Mouse (Mus musculus): ENCODE data around the gene Ccdc157. TPM values are rescaled to one million over a fixed set of nuclear protein-coding genes. Genes with fewer than 3 reads are reported as not detected.
A peak's percentile ranks its signal among the peaks of the same experiment; 100 is the strongest.

Ccdc157 gene
- polyA plus RNA-seq, 1 experiment from 2014 or later, result 3.6 TPM

DNA sequence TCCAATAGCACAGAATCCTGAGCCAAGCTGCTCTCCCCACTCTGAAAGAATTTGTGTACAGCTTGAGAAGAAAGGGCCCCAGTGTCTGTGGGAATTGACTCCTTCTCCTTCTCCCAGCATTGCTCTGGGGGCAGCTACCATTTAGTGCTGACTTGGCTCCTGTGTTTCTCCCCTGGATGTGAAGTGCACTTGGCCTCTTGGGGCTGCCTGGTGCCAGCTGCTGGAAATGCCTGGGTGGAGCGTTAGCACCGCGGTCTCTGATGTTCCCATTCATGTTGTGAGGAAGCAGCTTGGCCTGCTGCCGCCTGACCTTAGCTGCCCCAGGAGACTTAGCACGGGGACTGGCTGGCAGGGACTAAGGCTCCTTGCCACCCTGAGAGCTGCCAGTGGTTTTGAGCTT is 14.5 kb upstream of the Ccdc157 start:
- Histone ChIP-seq H3K9ac (replicated peaks; ENCODE audit: low read length) (no peak overlapping the region), H3K4me1 (ENCODE audit: control insufficient read depth, insufficient read depth, low read length) (no peaks in the 10 kb centered on the region), H3K9me3 (replicated peaks; ENCODE audit: control insufficient read depth, low read length) (no peaks in the 10 kb centered on the region), H3K27me3 (ENCODE audit: control insufficient read depth, insufficient read depth, low read length) (no peaks in the 10 kb centered on the region), H3K4me3 (ENCODE audit: low read depth, low read length) (no peak overlapping the region), H3K36me3 (replicated peaks; ENCODE audit: control insufficient read depth, insufficient read depth, low read depth, low read length) (peaks cover 57% of the 10 kb centered on the region), H3K4me2 (ENCODE audit: low read depth, low read length) (no peak overlapping the region), H3K27ac (replicated peaks; ENCODE audit: low read depth, low read length) (no peak overlapping the region)
- 91% methylated on average over 5 of the region's 5 CpGs for WGBS
- DNase-seq (ENCODE audit: low spot score) (no peak), ATAC-seq (replicated peaks; ENCODE audit: insufficient number of reproducible peaks, low FRiP score, low TSS enrichment, low read depth) (no peak)

DNA sequence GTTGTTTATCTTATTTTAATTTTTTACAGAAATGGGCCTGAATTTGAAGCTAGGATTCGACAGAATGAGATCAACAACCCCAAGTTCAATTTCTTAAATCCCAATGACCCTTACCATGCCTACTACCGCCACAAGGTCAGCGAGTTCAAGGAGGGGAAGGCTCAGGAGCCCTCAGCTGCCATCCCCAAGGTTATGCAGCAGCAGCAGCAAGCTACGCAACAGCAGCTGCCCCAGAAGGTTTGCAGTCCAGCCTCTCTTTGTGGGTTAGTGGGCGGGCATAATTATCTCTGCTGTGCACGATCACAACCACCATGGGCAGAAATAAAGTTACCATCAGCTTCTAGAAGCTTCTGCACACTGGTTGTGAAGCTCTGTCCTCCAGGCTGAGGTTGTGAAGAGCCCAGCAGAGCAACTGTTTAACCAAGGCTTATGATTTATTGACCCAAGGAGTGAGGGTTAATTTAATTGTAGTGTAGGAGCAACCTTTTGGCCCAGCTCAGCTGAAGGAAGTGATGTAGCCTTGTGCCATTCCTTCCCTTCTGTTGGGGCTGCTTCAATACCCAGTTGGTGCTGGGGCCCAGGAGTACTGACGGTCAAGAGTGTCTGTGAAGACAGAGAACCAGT is 6.5 kb upstream of the Ccdc157 start:
- Histone ChIP-seq H3K4me2 (ENCODE audit: low read depth, low read length) (no peak overlapping the region), H3K4me3 (ENCODE audit: low read depth, low read length) (no peak overlapping the region), H3K9me3 (replicated peaks; ENCODE audit: control insufficient read depth, low read length) (no peaks in the 10 kb centered on the region), H3K36me3 (replicated peaks; ENCODE audit: control insufficient read depth, insufficient read depth, low read depth, low read length) (peaks cover 20% of the 10 kb centered on the region), H3K27ac (replicated peaks; ENCODE audit: low read depth, low read length) (no peak overlapping the region), H3K9ac (replicated peaks; ENCODE audit: low read length) (no peak overlapping the region), H3K27me3 (ENCODE audit: control insufficient read depth, insufficient read depth, low read length) (no peaks in the 10 kb centered on the region), H3K4me1 (ENCODE audit: control insufficient read depth, insufficient read depth, low read length) (no peaks in the 10 kb centered on the region)
- ATAC-seq (replicated peaks; ENCODE audit: insufficient number of reproducible peaks, low FRiP score, low TSS enrichment, low read depth) (no peak), DNase-seq (ENCODE audit: low spot score) (no peak)
- WGBS, result 92% methylated on average over 7 of the region's 7 CpGs

DNA sequence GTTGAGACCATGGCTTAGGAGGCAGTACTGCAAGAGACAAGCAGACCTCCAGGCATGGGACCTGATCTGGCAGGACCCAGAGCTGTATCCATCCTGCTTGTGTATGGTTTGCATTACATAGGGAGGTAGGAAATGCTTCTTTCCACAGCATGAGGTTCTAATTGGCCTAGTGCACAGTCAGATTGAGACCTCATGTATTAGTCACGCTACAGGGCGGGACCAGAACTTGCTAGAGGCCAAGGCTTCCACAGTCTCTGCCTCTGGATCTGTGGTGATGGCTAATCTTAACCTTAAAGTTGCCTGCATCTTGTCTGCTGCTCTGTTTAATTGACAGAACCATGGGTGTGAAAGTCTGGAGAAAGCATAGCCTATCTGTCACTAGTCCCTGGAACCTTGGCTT is 4.6 kb upstream of the Ccdc157 start:
- no peaks in the 10 kb centered on the region for H3K9me3 ChIP-seq (replicated peaks; ENCODE audit: control insufficient read depth, low read length)
- peaks cover 17% of the 10 kb centered on the region for H3K36me3 ChIP-seq (replicated peaks; ENCODE audit: control insufficient read depth, insufficient read depth, low read depth, low read length)
- H3K27me3 ChIP-seq (ENCODE audit: control insufficient read depth, insufficient read depth, low read length), result no peaks in the 10 kb centered on the region
- DNase-seq (ENCODE audit: low spot score) (peak; percentile 53), ATAC-seq (replicated peaks; ENCODE audit: insufficient number of reproducible peaks, low FRiP score, low TSS enrichment, low read depth) (0 out of 2 replicates have a peak, but pooled peaks have one; percentile 18)
- no peak overlapping the region for H3K27ac ChIP-seq (replicated peaks; ENCODE audit: low read depth, low read length)
- WGBS, result 75% methylated on average over 2 of the region's 2 CpGs
- H3K4me2 ChIP-seq (ENCODE audit: low read depth, low read length), result no peak overlapping the region
- no peak overlapping the region for H3K4me3 ChIP-seq (ENCODE audit: low read depth, low read length)
- no peak overlapping the region for H3K9ac ChIP-seq (replicated peaks; ENCODE audit: low read length)
- H3K4me1 ChIP-seq (ENCODE audit: control insufficient read depth, insufficient read depth, low read length), result no peaks in the 10 kb centered on the region

DNA sequence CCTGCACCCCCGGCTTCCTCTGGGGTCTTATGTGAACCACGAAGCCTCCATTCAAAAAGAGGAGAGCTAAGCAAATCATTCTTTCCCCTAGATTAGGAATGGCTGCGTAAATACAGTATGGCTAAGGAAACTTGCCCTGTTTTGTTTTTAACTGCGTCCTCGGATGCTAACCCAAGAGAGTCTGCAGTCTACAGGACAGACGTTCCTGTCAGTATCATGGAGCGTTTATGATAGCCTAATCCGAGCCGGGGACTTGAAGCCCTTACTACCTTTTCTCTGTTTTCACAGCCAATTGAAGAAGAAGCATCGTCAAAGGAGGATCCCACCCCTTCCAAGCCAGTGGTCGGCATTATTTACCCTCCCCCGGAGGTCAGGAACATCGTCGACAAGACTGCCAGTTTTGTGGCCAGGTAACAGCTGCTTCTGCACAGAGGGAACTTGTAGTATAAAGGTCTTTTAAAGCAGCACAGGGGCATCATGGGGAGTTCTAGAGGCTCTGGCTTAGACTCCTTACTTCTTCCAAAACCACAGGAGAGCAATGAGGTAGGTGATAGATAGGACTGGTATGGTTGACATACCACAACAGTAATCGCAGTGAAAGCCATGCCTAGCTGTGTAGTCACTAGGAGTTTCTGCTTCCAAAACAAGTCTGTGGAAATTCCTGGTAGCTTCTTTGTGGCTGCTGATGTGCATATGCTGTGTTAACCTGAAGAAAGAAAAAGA is 826 bp upstream of the Ccdc157 start:
- Histone ChIP-seq H3K36me3 (replicated peaks; ENCODE audit: control insufficient read depth, insufficient read depth, low read depth, low read length) (peaks cover 2% of the 10 kb centered on the region; the same call in 1 of the 2 replicates), H3K27ac (replicated peaks; ENCODE audit: low read depth, low read length) (peak overlapping the region; percentile 77; the same call in 1 of the 2 replicates), H3K4me3 (ENCODE audit: low read depth, low read length) (peak overlapping the region; percentile 94), H3K9ac (replicated peaks; ENCODE audit: low read length) (peak overlapping the region; percentile 90), H3K9me3 (replicated peaks; ENCODE audit: control insufficient read depth, low read length) (no peaks in the 10 kb centered on the region), H3K4me2 (ENCODE audit: low read depth, low read length) (peak overlapping the region; percentile 87), H3K4me1 (ENCODE audit: control insufficient read depth, insufficient read depth, low read length) (no peaks in the 10 kb centered on the region), H3K27me3 (ENCODE audit: control insufficient read depth, insufficient read depth, low read length) (no peaks in the 10 kb centered on the region)
- DNase-seq (ENCODE audit: low spot score) (peak; percentile 6), ATAC-seq (replicated peaks; ENCODE audit: insufficient number of reproducible peaks, low FRiP score, low TSS enrichment, low read depth) (no peak)
- WGBS, result 7% methylated on average over 15 of the region's 15 CpGs

DNA sequence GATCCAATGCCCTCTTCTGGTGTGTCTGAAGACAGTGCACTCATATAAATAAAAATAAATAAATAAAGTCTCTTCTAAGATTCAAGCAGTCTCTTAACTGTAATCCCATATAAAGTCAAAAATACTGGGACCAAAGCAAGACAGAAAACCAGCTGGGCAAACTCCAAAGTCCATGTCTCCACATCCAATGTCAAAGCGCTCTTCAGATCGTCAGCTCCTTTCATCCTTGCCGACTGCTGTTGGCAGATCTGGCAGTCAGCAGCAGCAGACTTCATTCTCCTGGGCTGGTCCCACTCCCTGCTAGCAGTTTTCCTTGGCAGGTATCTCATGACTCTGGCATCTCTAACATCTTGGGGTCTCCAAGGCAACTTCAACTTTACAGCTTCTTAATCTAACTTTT is 1.4 kb downstream of the Ccdc157 start:
- H3K9me3 ChIP-seq (replicated peaks; ENCODE audit: control insufficient read depth, low read length), result no peaks in the 10 kb centered on the region
- 86% methylated on average over 3 of the region's 3 CpGs for WGBS
- DNase-seq (ENCODE audit: low spot score), result no peak
- H3K27me3 ChIP-seq (ENCODE audit: control insufficient read depth, insufficient read depth, low read length), result no peaks in the 10 kb centered on the region
- no peaks in the 10 kb centered on the region for H3K4me1 ChIP-seq (ENCODE audit: control insufficient read depth, insufficient read depth, low read length)
- peaks cover 2% of the 10 kb centered on the region; the same call in 1 of the 2 replicates for H3K36me3 ChIP-seq (replicated peaks; ENCODE audit: control insufficient read depth, insufficient read depth, low read depth, low read length)
- H3K9ac ChIP-seq (replicated peaks; ENCODE audit: low read length), result no peak overlapping the region
- H3K4me3 ChIP-seq (ENCODE audit: low read depth, low read length), result no peak overlapping the region
- no peak overlapping the region for H3K27ac ChIP-seq (replicated peaks; ENCODE audit: low read depth, low read length)
- no peak overlapping the region for H3K4me2 ChIP-seq (ENCODE audit: low read depth, low read length)
- ATAC-seq (replicated peaks; ENCODE audit: insufficient number of reproducible peaks, low FRiP score, low TSS enrichment, low read depth), result no peak

DNA sequence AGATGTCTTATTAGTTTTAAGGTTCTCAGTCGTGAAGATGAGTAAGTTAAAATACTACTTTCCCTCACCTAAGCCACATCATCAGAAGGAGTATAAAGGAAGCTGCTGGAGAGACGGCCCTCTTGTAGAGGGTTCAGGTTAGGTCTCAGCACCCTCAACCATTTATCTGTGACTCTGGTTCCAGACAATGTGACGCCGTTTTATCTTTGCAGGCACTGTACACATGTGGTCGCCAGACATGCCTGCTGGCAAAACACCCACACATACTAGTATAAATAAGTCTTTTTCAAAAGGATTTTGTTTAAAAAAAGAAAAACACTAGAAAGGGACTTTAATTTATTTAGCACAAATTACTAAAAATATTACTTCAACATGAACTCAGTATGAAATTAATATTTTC is 4.5 kb downstream of the Ccdc157 start:
- Histone ChIP-seq H3K9ac (replicated peaks; ENCODE audit: low read length) (no peak overlapping the region), H3K4me3 (ENCODE audit: low read depth, low read length) (no peak overlapping the region), H3K27me3 (ENCODE audit: control insufficient read depth, insufficient read depth, low read length) (no peaks in the 10 kb centered on the region), H3K36me3 (replicated peaks; ENCODE audit: control insufficient read depth, insufficient read depth, low read depth, low read length) (no peaks in the 10 kb centered on the region), H3K4me1 (ENCODE audit: control insufficient read depth, insufficient read depth, low read length) (no peaks in the 10 kb centered on the region), H3K4me2 (ENCODE audit: low read depth, low read length) (no peak overlapping the region), H3K27ac (replicated peaks; ENCODE audit: low read depth, low read length) (no peak overlapping the region), H3K9me3 (replicated peaks; ENCODE audit: control insufficient read depth, low read length) (no peaks in the 10 kb centered on the region)
- ATAC-seq (replicated peaks; ENCODE audit: insufficient number of reproducible peaks, low FRiP score, low TSS enrichment, low read depth) (no peak), DNase-seq (ENCODE audit: low spot score) (no peak)
- 66% methylated on average over 5 of the region's 5 CpGs for WGBS

DNA sequence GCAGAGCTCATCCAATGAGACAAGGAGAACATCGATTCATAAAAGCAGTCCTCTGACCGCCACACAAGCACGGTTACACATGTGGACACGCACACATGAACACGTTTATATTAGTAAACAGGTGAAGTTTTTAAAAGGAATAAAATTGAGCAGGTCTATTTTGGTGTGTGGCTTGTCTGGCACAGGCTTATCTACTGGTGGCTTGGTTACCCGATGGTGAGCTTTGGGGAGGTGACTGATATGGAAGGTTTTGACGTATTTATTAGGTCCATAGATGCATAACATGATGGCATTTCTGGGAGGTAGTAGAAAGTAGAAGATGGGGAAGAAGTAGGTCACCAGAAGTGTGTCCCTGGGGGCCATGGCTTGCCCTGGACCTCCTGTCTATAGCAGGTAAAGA is 6.4 kb downstream of the Ccdc157 start:
- H3K27ac ChIP-seq (replicated peaks; ENCODE audit: low read depth, low read length), result no peak overlapping the region
- H3K4me2 ChIP-seq (ENCODE audit: low read depth, low read length), result no peak overlapping the region
- no peak overlapping the region for H3K4me3 ChIP-seq (ENCODE audit: low read depth, low read length)
- 92% methylated on average over 7 of the region's 7 CpGs for WGBS
- ATAC-seq (replicated peaks; ENCODE audit: insufficient number of reproducible peaks, low FRiP score, low TSS enrichment, low read depth) (no peak), DNase-seq (ENCODE audit: low spot score) (no peak)
- no peaks in the 10 kb centered on the region for H3K4me1 ChIP-seq (ENCODE audit: control insufficient read depth, insufficient read depth, low read length)
- no peaks in the 10 kb centered on the region for H3K9me3 ChIP-seq (replicated peaks; ENCODE audit: control insufficient read depth, low read length)
- H3K27me3 ChIP-seq (ENCODE audit: control insufficient read depth, insufficient read depth, low read length), result no peaks in the 10 kb centered on the region
- H3K36me3 ChIP-seq (replicated peaks; ENCODE audit: control insufficient read depth, insufficient read depth, low read depth, low read length), result no peaks in the 10 kb centered on the region
- no peak overlapping the region for H3K9ac ChIP-seq (replicated peaks; ENCODE audit: low read length)

DNA sequence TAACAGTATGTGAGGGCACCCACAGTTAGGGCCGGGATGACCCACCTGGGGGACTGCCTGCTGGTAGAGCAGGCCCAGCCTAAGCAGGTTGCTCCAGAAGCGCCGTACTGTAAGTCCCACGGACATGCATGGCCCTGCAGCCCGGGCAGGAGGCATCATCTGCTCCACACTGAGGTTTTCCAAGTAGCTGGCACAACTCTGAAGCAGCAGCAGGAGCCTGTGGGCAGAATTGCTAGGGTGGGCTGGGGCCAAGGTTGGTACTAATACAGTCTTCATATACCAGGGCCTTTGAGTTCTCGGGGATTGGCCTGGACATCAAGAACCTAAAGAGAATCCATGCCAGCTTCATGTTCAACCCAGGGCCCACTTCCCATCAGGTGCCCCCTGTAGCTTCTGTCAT is 10.2 kb downstream of the Ccdc157 start:
- H3K4me2 ChIP-seq (ENCODE audit: low read depth, low read length), result no peak overlapping the region
- no peak for DNase-seq (ENCODE audit: low spot score)
- H3K27me3 ChIP-seq (ENCODE audit: control insufficient read depth, insufficient read depth, low read length), result no peaks in the 10 kb centered on the region
- H3K27ac ChIP-seq (replicated peaks; ENCODE audit: low read depth, low read length), result no peak overlapping the region
- H3K4me3 ChIP-seq (ENCODE audit: low read depth, low read length), result no peak overlapping the region
- ATAC-seq (replicated peaks; ENCODE audit: insufficient number of reproducible peaks, low FRiP score, low TSS enrichment, low read depth), result no peak
- no peaks in the 10 kb centered on the region for H3K9me3 ChIP-seq (replicated peaks; ENCODE audit: control insufficient read depth, low read length)
- H3K9ac ChIP-seq (replicated peaks; ENCODE audit: low read length), result no peak overlapping the region
- WGBS, result 89% methylated on average over 6 of the region's 6 CpGs
- H3K36me3 ChIP-seq (replicated peaks; ENCODE audit: control insufficient read depth, insufficient read depth, low read depth, low read length), result no peaks in the 10 kb centered on the region
- H3K4me1 ChIP-seq (ENCODE audit: control insufficient read depth, insufficient read depth, low read length), result no peaks in the 10 kb centered on the region
